Mouse (Mus musculus): ENCODE measurements around the gene Adssl1. TPM values are rescaled to one million over a fixed set of nuclear protein-coding genes. Genes with fewer than 3 reads are reported as not detected.

Gene Adssl1
- total RNA-seq, 2 experiments from 2014 or later = 14.3 to 15.7 TPM

DNA sequence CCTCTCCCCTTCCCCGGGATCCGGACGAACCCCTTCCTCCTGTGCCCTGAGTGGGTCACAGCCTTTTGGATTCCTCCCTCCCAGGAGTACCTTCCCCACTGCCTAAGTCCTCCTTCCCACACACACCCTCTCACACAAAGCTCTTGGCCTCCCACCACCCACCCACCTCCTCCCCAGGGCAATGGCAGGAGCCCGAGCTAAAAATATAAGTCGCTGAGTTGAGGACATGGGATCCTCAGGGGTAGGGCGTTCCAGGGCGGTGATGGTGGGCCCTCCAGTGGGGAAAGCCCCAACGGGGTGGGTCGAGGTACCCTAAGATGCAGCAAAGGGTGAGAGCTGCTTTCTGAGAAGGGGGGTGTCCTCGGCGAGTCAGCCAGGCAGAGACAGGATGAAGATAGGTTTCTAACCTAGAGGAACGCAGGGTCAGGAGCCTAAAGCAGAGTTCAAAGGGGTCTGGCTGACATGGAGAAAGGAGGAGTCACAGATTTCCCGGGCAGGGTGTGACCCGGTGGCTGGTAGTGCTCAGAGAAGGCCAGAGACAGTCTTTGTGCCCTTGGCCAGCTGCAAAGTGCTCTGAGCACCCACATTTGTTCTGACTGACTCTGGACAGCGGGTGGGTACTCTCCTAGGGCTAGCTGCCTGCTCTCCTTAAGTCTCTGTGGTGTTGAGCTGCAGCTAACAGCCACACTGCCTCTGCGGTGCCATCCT, 663 bp downstream of the Adssl1 start:
- no peak for DNase-seq (ENCODE audit: low spot score in 2 of 2)

- DNase-seq (ENCODE audit: low spot score in 2 of 2) = no peak
Observed at GRCm38 (mm10) chr12:112621900-112622299, 2.1 kb downstream of the Adssl1 start.

- DNase-seq (ENCODE audit: low spot score in 2 of 2) = peak in 1 of 2 experiments; percentile 75
Observed at GRCm38 (mm10) chr12:112623742-112624141, 3.9 kb downstream of the Adssl1 start.

DNA sequence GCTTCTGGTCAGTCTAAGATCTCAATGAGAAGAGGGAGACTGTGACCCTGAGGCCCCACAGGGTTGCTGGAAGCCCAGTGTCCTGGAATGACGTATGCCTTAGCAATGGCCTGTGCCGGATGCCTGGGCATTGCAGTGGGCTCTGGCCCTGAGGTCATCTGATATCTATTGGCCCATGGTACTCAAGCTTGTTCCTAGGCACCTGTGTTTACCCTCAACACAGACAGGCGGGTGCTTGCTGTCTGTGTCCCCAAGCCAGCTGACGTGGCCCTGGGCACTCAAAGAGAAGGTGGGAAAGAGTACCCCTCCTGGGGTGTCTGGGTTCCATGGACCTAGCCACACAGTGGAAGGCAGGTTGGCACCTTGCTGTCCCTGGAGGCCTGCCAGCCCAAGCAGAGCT, 5.9 kb downstream of the Adssl1 start:
- no peak for DNase-seq (ENCODE audit: low spot score in 2 of 2)

DNA sequence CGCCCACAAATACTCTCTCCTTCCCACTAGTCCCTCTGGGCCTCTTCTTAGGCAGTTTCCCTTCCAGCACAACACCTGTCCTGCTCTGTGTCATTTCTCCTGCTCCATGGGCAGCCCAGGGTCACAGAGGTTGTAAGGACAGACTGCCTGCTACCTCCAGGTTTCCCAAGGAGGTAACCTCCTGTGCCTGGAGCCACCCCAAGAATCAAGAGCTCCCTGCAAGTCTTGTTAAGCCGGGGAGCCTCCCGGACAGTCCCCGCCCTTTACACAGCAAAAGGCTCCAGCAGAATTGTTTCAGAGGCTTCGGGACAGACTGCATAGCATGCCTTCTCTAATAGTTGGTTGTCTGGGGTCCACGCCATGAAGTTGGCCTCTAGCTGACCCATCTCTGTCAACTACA, 6.6 kb downstream of the Adssl1 start:
- no peak for DNase-seq (ENCODE audit: low spot score in 2 of 2)

DNA sequence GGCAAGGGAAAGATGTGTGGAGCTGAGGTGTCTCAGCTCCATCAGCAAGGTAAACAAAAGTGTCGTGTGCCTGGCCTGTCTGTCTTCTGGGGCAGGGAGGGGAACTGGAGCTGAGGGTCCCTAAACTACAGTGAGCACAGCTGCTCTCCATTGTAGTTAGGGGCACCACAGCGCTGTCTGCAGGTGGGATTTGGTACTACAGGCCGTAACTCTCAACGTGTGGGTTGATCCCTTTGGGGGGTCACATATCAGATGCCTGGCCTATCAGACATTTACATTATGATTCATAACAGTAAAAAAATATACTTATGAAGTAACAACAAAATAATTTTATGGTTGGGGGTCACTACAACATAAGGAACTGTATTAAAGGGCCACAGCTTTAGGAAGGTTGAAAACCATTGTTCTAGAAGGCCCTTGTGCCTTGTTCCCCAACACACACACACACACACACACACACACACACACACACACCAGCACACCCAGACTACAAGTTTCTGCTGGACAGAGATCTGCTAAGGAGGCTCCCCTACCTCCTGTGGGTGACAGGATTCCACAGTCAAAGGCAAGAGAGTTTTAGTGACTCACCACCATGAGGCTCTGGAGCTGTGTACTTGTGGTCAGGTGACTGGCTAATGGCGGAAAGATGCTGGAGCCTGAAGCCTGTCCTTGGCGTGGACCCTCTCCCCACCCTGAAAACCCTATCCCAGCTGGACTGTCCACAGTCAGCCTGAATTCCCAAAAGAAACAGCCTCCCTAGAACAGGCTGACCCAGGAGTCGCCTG, 7.4 kb downstream of the Adssl1 start:
- no peak for DNase-seq (ENCODE audit: low spot score in 2 of 2)

DNA sequence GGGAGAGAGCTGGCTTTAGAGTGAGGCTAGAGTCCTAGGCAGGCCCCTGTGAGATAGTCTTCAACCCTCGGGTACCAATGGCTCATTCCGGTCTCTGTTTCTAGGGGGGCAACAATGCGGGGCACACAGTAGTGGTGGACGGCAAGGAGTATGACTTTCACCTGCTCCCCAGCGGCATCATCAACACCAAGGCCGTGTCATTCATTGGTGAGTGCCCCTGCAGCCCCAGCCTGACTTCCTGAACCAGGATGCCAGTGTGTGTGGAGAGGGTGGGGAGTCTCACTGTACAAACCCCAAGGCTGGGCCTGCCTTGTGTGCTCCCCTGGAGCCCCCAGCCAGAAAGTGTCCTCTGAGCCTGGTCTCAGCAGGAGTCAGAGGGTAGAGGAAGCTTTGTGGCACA, 8.4 kb downstream of the Adssl1 start:
- no peak for DNase-seq (ENCODE audit: low spot score in 2 of 2)

- peak; percentile 35 to 63 for DNase-seq (ENCODE audit: low spot score in 2 of 2)
Observed at GRCm38 (mm10) chr12:112628928-112629721, 9.3 kb downstream of the Adssl1 start.

DNA sequence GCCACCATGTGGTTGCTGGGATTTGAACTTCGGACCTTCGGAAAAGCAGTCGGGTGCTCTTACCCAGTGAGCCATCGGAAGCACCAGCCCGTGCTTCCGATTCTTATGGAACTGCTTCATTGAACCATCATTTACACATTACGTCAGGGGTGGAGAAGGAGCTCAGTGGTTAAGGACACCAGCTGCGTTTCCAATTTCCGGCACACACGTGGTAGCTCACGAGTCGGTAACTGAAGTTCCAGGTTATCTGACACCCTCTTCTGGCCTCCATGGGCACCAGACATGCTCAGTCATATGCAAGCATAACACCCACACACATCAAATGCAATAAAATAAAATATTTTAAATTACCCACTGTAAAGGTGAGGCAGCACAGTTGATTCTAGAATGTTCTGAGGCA, 10.2 kb downstream of the Adssl1 start:
- DNase-seq (ENCODE audit: low spot score in 2 of 2) = no peak

DNA sequence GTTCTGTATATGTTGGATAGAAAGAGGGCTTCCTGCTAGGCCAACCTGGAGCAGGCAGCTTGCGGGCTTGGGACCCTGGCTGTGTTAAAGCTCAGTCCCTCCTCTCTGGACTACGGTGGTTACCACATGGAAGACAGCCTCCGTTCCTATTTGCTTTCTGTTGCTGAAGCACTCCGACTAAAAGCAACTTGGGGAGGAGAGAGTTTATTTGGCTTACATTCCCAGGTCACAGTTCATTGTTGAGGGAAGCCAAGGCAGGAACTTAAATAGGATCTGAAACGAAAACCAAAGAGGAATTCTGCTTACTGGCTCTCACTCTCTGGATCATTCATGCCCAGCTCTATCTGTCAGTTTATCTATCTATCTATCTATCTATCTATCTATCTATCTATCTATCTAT, 11.0 kb downstream of the Adssl1 start:
- DNase-seq (ENCODE audit: low spot score in 2 of 2) = no peak

DNA sequence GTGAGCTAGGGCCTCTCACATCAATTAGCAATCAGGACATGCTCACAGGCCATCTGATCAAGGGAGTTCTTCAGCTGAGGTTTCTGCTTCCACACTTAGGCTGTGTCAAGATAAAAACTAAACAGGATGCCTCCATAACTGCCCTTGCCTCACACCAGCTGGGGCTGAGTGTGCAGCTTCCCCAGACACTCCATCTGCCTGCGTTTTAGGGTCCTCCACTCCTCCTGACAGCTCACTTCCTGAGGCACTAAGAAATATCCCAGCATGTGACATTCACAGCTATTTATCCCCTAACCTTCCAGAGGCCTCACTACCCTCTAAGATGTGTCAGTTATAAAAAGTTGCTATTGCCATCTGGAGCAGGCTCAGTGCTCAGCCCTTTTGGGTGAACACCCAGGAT, 11.6 kb downstream of the Adssl1 start:
- no peak for DNase-seq (ENCODE audit: low spot score in 2 of 2)

DNA sequence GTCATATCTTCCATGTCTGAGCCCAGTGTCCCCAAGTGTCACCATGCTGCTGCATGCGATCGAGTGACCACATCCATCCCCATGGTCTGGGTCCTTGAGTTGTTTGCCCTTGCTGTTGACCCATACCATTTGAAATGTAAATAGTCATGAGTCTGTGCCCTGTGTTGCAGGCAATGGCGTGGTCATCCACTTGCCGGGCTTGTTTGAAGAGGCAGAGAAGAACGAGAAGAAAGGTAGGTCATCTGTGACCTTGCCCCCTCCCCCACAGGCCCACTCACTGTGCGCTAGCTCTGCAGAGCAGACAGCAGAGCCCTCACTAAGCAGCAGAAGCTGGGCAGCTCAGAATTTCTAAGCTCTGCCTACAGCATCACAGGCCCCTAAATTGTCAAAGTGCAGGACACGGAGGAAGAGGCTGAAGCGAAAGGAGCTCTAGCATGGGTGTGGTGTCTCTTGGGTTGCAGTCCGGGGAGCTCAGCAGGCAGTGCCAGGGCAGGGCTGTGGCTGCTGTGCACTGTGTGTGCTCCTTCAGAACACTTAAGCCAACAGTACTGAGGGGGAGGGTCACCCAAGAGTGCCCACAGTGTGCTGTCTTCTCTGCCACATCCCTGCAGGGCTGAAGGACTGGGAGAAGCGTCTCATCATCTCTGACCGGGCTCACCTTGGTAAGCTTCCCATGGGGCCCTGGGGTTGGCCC, 12.4 kb downstream of the Adssl1 start:
- no peak for DNase-seq (ENCODE audit: low spot score in 2 of 2)

GRCm38 (mm10) chr12:112632907-112633306, 13.1 kb downstream of the Adssl1 start:
- no peak for DNase-seq (ENCODE audit: low spot score in 2 of 2)

- no peak for DNase-seq (ENCODE audit: low spot score in 2 of 2)
Observed at GRCm38 (mm10) chr12:112633686-112634085, 13.8 kb downstream of the Adssl1 start.

DNA sequence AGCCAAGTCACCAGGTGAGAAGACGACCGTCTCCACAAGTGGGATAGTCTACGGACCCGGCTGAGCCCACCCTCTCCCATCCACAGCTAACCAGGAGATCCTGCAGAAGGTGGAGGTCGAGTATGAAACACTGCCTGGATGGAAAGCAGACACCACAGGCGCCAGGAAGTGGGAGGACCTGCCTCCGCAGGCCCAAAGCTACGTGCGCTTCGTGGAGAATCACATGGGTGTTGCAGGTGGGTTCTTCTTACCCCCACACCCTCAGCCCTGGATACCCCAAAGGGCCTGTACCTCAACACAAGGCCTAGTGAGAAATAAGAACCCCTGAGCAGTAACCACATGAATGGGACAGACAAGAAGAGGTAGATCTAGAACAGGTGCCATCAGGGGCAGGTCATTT, 19.7 kb downstream of the Adssl1 start:
- DNase-seq (ENCODE audit: low spot score in 2 of 2) = no peak

GRCm38 (mm10) chr12:112643126-112643525, 23.3 kb downstream of the Adssl1 start:
- no peak for DNase-seq (ENCODE audit: low spot score in 2 of 2)

GRCm38 (mm10) chr12:112644180-112644854, 24.5 kb downstream of the Adssl1 start, which contains the start of gene Siva1:
Siva1 (plus strand) TSS chr12:112644679.
- DNase-seq (ENCODE audit: low spot score in 2 of 2) = peak; percentile 97

GRCm38 (mm10) chr12:112644855-112645506, 25.1 kb downstream of the Adssl1 start:
- no peak for DNase-seq (ENCODE audit: low spot score in 2 of 2)

GRCm38 (mm10) chr12:112646139-112646538, 26.3 kb downstream of the Adssl1 start:
- no peak for DNase-seq (ENCODE audit: low spot score in 2 of 2)

DNA sequence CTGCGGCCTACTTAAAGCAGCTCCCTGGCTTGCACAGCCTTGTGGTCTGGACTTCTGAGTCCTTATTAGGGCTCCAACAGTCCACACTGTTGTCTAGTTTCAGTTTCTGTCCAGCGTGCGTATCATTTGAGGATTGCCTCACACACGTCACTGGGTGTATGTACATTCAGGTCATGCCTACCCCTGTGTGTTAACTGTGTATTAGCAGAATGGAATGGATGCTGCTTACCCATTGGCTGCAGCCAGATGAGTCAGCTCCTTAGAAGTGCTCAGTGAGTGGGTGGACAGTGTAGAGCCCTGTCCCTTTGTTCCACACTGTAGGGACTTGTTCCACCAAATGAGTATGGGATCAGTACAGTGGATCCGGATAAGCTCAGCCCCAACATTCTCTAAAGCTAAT, 28.2 kb downstream of the Adssl1 start:
- DNase-seq (ENCODE audit: low spot score in 2 of 2) = no peak
